Mouse (Mus musculus): Measurements from ENCODE around the gene Sp140. TPM values are rescaled to one million over a fixed set of nuclear protein-coding genes. Genes with fewer than 3 reads are reported as not detected.

Gene Sp140
- total and polyA plus RNA-seq, 3 experiments = 2.5 to 3.1 (median 2.7) TPM

DNA sequence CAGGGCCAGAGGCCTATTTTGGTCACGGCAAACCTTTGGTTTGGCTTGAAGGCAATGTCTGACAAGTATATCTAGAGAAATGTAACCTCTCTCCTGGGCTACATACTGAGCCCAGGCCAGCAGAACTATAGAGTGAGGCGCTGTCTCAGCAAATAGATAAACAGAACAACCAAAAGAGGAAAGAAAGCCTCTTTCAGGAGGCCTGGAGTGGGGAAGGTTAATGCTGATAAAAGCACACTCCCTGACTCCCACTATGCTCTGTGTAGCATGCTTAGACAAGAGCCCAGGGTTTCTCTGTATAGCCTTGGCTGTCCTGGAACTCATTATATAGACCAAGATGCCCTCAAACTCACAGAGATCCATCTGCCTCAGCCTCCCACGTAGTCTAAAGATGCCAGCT, 93.1 kb downstream of the Sp140 start:
- TF ChIP-seq EP300 (IDR thresholded peaks at IDR 0.05; ENCODE audit: insufficient read depth, low read depth, low read length) = no peak
- no peak for TF ChIP-seq POLR2A (IDR thresholded peaks at IDR 0.05; ENCODE audit: insufficient read depth, low read depth, low read length)
- no peak for TF ChIP-seq CTCF (IDR thresholded peaks at IDR 0.05)
- 55% methylated on average over 3 of the region's 3 CpGs for WGBS
- no peaks in the 10 kb centered on the region for H3K79me2 ChIP-seq (replicated peaks; ENCODE audit: control insufficient read depth, insufficient read depth, low read length)
- no peak overlapping the region for H3K4me3 ChIP-seq
- H3K4me1 ChIP-seq (ENCODE audit: control insufficient read depth, insufficient read depth, low read length) = peaks cover 2% of the 10 kb centered on the region
- intact Hi-C loops (cut with DNase I) = no loop called here
- H3K27me3 ChIP-seq (ENCODE audit: control insufficient read depth, insufficient read depth, low read length) = no peaks in the 10 kb centered on the region
- no peak overlapping the region for H3K27ac ChIP-seq
- no peak for DNase-seq
- H3K36me3 ChIP-seq (ENCODE audit: control insufficient read depth, insufficient read depth, low read length) = peaks cover 13% of the 10 kb centered on the region
- H3K9ac ChIP-seq (ENCODE audit: low read depth, low read length) = no peak overlapping the region

Other genes with a start within 250 kb of the Sp140 start
- gene G530012D18Rik, start 24.7 kb upstream of the Sp140 start, total RNA-seq (2021) = not detected
- gene G530012D18Rik, start 24.7 kb upstream of the Sp140 start, polyA plus RNA-seq (2012; rRNA removed) = not detected in 2 replicates
- gene Sp110, start 1.6 kb upstream of the Sp140 start, total RNA-seq (2021) = 1 to 10 TPM; 3.0 to 3.2 TPM
- gene Sp110, start 1.6 kb upstream of the Sp140 start, polyA plus RNA-seq (2012; rRNA removed) = 7.3 and 11.6 TPM in 2 replicates
- 10 to 100 TPM; 16.9 to 21.6 TPM for gene Sp100, start 49.6 kb downstream of the Sp140 start, total RNA-seq (2021)
- gene Sp100, start 49.6 kb downstream of the Sp140 start, polyA plus RNA-seq (2012; rRNA removed) = 13.5 and 25.3 TPM in 2 replicates
- under 1 TPM; 0.20 to 0.37 TPM for gene A630001G21Rik, start 178.3 kb downstream of the Sp140 start, total RNA-seq (2021)
- 1.2 and 1.3 TPM in 2 replicates for gene A630001G21Rik, start 178.3 kb downstream of the Sp140 start, polyA plus RNA-seq (2012; rRNA removed)
- gene Cab39, start 193.1 kb downstream of the Sp140 start, total RNA-seq (2021) = 100 to 1,000 TPM; 113 to 118 TPM
- gene Cab39, start 193.1 kb downstream of the Sp140 start, polyA plus RNA-seq (2012; rRNA removed) = 36.7 and 59.1 TPM in 2 replicates

All from heart, adult 2 months (tissue).